Mouse (Mus musculus) c-Kit-positive CD71-negative TER-119-negative erythroid progenitor cells, embryonic 14.5 days (primary cell): Measurements from ENCODE around the gene Foxl1.
"Not testable (repeated sequence)": the region's sequence is repeated elsewhere in the genome, so short reads cannot be mapped to it uniquely, and the experiment has no call there.

Experiments used
- DNase-seq: peaks from one replicate; pipeline ENCODE4 v3.0.0-alpha.2; 2013; ENCODE audit warnings: low read depth

Gene Foxl1

GRCm38 (mm10) chr8:121125311-121125876, 2.3 kb upstream of the Foxl1 start:
- DNase-seq: no peak

- DNase-seq: no peak
Observed at GRCm38 (mm10) chr8:121126191-121126590, 1.5 kb upstream of the Foxl1 start.

- no peak for DNase-seq
Observed at GRCm38 (mm10) chr8:121126694-121127093, 1.0 kb upstream of the Foxl1 start.

DNA sequence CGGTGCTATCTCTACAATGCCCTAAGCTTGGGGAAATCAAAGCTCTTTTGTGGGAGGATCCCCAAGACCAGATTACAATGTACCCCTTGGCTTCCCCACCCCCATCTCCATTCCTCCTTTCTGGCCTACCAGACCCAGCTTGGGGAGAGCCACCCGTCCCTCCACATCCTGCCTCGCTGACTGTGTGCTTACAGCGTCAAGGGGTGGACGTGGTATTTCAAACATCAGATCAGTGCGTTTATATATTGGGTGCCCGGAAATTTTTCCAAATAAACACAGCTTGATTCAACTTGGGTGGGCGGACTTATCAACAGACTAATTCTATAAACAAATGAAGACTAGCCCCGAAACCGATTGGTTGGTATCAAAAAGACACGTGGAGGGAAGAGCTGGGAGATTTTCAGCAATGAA, 444 bp upstream of the Foxl1 start:
- no peak for DNase-seq

DNA sequence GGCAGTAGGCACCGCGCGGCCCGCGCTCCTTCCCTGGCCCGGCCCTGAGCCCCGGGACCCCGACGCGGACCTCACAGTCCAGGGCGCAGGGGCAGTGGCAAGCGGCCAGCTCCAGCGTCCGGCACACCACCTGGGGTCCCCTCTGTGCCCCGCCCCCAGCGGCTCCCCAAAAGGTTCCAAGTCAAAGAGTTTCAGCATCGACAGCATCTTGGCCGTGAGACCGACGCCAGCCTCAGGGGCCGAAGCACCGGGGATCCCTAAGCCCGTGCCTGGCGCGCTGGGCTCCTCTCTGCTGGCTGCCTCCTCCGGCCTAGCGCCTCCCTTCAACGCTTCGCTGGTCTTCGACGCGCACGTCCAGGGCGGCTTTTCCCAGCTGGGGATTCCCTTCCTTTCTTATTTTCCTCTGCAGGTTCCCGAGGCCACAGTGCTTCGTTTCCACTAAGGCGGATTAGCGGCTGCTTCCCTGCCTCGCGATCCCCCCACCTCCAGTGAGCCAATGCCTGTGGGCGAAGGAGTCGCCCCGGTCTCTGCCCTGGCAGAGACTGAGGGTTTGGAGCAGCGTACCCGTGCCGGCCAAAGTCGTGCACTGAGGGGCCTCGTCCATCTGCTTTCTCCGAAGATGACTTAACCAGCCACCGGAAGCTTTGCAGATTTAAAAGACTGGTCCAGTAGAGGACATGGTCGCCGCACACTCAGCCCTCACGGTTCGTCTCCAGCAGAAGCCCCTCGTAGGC, 958 bp downstream of the Foxl1 start:
- DNase-seq: no peak

DNA sequence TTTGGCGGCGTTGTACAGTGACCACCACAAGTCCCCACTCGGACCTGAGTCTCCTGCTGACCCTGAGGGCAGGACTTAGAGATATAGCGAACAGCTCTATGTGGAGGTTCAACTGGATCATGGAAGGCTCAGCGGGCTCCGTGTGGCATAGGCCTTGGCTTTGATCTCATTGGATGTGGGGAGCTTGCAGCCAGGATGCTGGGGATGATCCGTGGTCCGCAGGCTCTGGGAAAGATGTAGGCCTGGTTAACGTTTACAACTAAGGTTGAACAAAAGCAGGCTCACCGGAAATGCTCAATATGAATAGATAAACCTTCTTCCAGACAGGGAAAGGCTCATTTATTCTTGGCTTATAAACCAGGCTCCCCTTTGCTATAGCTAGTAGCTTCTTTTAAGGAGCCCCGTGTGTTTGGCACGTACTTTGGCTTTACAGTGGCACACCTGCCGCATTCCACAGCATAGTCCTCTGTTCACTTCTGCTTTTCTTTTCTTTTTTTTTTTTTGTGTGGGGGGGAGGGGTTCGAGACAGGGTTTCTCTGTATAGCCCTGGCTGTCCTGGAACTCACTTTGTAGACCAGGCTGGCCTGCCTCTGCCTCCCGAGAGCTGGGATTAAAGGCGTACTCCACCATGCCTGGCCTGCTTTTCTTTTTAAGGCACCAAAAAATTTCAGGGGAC, 1.7 kb downstream of the Foxl1 start:
- no peak for DNase-seq

- DNase-seq: no peak
Observed at GRCm38 (mm10) chr8:121130522-121130921, 2.8 kb downstream of the Foxl1 start.

GRCm38 (mm10) chr8:121132961-121133513, 5.3 kb downstream of the Foxl1 start:
- DNase-seq: no peak

DNA sequence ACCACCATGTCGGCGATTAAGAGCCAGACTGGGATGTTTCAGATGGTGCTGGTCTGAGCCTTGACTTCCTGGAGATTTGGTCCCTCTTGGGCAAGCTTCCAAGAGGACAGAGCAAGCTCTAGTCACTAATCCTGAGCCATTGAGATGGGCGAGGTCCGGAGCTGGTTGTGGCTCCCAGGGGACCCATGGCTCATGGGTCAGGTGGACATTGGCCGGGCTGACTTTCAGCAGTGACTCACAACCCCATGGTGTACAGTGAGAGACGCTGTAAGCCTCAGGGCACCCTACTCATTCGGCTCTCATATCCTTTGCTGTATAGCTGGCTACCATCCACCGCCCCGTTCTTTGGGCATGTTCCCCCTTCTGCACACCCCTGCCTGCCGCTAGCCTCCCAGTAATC, 6.4 kb downstream of the Foxl1 start:
- no peak for DNase-seq

- no peak for DNase-seq
Observed at GRCm38 (mm10) chr8:121134512-121134911, 6.8 kb downstream of the Foxl1 start.

GRCm38 (mm10) chr8:121136856-121137255, 9.1 kb downstream of the Foxl1 start:
- DNase-seq: no peak

- DNase-seq: not testable (repeated sequence)
Observed at GRCm38 (mm10) chr8:121145457-121146134, 17.9 kb downstream of the Foxl1 start.

GRCm38 (mm10) chr8:121148573-121149083, 20.9 kb downstream of the Foxl1 start:
- DNase-seq: no peak

GRCm38 (mm10) chr8:121152394-121152793, 24.7 kb downstream of the Foxl1 start:
- no peak for DNase-seq

GRCm38 (mm10) chr8:121156990-121157491, 29.3 kb downstream of the Foxl1 start:
- DNase-seq: no peak

DNA sequence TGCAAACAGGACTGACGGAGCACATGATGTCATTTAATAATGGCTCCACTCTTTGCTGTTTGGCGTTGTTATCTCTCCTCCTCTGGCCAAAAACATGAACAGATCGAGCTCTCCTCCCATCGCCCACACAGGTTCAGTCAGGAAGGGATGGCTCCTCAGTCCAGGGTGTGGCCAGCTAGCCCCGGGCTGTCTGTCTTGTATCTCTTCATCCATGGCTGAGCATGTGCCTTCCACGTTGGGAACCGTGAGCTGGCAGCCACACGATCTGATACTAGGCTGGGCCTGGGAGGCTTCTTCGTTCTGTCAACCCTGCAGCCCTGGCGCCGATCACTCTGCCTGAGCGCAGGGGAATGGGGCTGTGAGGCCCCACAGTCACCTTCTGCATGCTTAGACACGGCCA, 31.1 kb downstream of the Foxl1 start:
- no peak for DNase-seq

DNA sequence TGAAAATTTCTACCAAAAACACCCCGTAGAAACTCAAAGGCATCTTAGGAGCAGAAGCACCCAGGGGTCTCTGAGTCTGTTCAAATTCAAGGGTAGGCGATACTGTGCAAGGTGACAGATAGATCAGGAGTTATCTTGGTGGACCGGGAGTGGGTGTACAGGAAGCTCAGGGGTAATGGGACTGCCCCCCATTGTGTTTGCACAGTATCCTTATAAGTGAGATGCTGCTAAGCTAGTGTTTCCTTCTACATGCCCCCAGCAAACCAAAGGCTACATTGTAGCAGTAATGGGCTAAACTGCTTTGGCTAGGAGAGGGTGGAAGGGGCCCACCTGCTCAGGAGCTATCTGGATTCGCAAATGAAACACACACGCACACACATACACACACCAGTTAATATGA, 33.7 kb downstream of the Foxl1 start:
- DNase-seq: no peak

GRCm38 (mm10) chr8:121162413-121162812, 34.7 kb downstream of the Foxl1 start:
- no peak for DNase-seq

GRCm38 (mm10) chr8:121162906-121163695, 35.4 kb downstream of the Foxl1 start:
- DNase-seq: no peak

DNA sequence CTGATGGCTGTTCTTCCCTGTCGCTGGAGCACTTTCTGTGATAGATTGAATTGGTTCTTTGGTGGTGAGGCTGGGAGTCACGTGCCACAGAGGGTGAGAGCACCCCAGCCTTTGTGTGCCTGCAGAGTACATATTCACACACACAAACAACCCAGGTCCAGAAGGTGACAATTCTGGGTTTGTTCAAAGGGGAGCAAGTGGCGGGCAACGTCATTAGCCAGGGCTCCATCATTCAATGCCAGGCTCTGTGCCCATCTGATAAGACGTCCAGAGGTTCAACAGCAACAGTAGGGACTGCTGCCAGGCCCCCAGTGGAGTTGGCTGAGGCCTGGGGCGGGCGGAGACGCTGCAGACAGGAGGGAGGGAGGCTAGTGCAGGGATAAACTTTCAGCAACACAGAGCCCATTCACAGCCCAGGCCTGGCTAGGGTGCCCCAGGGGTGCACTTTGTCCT, 36.3 kb downstream of the Foxl1 start:
- no peak for DNase-seq

DNA sequence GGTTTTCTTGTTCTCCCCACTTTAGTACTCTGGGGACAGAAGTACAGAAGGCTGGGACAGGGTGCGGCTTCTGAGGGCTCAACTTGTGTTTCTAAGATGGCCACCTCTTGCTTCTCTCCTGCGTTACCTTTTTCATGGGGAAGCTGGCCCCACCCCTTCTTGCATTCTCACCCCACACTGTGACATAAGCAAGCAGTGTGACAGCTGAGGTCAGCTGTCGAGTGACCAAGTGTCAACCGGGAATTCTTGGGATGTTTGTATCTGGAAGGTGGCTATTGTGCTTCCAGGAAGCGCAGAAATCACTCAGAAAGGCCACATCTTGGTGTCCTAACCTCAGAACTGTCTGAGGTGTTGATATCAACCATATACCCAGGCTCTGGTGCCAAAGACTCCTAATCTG, 40.3 kb downstream of the Foxl1 start:
- DNase-seq: no peak
